Mouse (Mus musculus): ENCODE data around the gene Syne2.
"Not testable (repeated sequence)": the region's sequence is repeated elsewhere in the genome, so short reads cannot be mapped to it uniquely, and the experiment has no call there.

The Syne2 gene

DNA sequence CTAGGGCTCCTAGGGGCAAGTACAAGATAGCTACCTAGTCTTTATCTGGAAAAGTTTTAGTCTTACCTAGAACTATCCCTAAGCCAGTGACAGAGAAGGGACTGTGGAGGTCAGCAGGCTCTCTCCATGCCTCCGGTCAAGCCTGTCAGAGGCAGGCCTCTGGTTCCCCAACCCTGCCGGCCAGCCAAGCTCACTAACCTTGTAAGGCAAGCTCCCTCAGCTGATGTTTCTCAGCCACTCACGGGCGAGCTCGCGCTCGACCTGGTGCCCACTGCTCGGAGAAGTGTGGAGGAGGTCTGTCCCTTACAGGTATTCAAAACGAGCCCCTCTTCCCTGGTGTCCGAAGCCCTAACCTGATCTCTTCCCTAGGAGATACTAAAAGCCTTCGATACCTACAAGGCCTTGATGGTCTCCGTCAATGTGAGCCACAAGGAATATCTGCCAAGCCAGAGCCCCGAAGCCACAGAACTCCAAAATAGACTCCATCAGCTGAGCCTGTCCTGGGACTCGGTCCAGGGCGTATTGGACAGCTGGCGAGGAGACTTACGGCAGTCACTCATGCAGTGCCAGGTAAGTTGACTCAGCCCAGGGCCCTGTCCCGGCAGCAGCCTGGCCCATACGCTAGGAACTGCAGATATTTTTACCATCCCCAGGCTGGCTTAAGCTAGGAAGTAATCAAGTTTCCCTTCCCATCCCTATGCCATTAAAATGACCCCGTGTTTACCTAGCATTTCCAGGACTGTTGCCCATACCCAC is 286.8 kb downstream of the Syne2 start:
- no peak for DNase-seq (ENCODE audit: low spot score)

DNA sequence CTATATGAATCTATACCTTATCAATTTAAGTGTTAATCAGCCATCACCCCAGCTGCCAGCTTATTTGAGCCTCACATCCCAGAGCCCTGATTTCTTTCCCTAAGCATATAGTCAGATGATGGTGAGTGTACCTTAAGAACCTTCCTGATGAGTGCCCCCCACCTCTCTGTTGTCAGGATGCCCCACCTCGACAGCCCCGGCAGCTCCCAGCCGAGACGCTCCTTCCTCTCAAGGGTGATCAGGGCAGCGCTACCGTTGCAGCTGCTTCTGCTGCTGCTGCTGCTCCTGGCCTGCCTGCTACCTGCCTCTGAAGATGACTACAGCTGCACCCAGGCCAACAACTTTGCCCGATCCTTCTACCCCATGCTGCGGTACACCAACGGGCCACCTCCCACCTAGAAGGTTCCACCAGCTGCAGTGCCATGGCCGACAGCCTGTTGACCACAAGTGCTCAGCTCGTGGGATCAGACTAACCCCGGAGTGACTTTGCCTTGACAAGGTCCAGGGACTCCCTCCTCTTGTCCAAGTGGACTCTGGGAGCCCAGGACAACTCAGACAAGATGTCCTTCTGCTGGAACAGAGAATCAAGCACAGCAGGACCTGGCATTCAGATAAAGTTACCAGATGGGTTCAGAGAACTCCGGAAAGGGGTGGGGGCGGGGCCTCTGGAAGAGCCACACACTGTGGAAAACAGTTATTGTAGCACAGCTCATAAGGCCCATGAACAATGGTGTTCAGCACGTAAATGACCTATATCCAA is 291.9 kb downstream of the Syne2 start:
- no peak for DNase-seq (ENCODE audit: low spot score)

DNA sequence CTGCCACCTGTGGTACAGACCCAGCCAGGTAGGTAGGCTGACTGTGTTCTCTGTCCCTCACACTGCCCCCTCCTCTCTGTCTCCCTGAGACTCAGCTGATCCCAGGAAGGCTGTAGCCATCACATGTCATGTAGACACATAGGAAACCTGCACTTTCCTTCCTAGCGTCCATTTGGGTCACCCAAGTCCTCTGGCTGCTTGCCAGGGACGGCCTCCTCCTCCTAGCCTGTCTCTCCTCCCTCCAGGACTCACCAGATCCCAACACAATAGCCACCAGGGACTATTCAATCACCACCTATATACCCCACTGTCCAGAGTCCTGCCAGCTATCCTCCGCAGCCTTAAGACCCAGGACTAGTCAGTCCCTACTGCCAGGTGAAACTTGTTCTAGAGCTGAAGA is 293.1 kb downstream of the Syne2 start:
- no peak for DNase-seq (ENCODE audit: low spot score)

DNA sequence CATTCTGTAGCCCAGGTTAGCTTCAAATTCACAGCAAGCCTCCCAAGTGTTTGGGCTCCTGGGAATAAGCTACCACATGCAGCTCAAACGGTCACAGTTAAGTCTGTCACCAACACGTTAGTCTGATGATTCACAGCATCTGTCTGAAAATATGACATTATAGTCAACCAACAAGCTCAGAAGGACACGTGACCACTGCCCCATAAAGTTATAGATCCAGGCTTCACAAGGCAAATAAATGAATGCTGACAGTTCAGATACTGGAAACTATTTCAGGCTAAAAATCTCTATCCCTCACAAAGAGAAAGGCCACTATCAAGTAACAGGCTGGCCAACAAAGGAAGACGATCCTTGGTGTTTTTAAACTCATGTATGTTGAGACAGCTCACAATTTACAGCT is 298.6 kb downstream of the Syne2 start:
- no peak for DNase-seq (ENCODE audit: low spot score)

DNA sequence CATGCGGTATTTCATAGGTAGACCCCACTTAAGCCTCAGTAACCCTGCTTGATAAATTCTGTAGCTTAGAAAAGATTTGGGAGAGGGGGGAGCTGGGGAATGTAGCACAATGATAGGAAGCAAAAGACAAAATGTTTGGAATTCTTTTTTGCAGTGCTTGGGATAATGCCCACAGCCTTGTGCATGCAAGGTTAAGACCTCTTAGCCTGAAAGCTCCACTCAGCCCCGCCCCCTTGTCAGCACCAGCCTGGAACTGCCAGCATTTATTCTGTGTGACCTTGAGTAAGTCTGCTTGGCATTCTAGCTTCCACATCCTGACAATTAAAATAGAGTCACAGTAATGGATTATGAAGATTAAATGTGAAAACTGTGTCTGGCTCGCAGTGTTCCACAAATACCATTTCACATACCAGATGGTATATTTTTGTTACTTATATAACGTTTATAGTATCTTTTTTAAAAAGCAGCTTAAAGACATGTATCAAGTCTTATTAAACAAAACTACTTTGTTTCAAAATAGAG is 299.8 kb downstream of the Syne2 start:
- peak; percentile 16 for DNase-seq (ENCODE audit: low spot score)

DNA sequence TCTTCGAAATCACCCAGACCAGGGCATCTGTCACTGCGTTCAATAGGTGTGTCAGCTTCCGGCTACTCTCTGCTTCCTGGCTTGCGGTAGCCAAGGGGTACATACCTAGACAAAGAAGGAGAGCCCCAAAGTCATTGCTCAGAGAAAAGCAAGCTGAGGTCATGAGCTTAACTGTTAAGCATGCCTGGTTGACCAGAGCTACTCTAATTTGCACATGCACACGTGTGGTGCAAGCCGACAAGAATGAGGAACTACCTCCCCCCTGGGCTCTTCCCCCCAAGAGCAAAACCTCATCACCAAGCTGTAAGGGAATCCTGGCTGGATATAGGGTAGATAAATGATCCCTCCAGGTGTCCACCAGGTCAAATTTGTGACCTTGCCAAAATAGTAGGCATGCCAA is 305.3 kb downstream of the Syne2 start:
- DNase-seq (ENCODE audit: low spot score): no peak

DNA sequence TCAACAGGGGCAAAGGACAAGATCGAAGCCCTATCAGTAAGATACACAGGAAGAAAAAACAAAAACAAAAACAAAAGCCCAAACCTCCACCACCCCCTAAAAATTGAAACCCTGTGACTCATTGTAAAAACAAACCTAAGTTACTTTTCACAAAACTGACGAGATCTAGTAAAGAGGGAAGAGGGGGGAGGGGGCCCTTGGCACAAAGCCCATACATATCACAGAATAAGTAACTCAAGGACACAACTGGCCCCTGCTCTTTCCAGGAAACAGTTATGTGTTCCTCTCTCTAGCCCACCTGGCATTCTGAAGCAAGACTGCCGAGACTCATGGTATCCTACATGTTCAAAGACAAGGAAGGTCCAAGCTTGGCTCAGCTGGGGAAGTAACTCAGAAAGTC is 310.4 kb downstream of the Syne2 start:
- no peak for DNase-seq (ENCODE audit: low spot score)

DNA sequence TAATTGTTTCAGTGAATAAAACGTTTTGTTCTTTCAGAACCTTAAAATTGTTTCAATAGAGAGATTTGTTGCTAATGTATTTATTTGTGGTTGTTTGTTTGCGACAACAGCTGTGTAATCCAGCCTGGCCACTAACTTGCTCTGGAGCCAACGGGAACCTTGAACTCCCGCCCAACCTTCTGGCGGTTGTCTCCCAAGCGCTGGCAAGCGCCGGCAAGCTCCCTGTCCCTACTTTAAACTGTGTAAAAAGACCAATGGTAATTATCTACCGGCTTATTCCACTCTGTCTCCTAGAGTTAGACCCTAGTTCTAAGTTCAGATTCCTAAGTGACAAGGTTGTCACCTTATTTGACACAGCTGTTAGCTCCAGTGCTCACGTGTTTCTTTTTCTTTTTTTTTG is 310.9 kb downstream of the Syne2 start:
- DNase-seq (ENCODE audit: low spot score): peak; percentile 32

DNA sequence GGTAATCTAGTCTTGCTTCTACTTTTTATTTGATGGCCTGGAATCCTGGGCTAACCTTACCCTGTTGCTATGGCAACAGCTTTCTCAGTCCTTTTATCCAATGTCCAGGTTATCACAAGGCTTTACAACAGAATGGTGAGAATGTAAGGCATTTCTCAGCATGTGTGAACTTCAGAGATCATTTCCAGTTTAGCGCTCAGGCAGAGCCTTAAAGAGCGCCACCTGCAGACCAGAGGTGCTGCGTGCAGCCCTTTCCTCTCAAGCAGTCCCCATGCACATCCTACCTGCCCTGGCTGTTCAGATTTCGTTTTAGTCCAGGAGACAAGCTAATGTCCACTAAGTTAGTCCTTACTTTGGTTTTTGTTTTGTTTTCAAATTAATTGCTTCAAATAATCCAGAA is 312.3 kb downstream of the Syne2 start:
- DNase-seq (ENCODE audit: low spot score): peak; percentile 17

DNA sequence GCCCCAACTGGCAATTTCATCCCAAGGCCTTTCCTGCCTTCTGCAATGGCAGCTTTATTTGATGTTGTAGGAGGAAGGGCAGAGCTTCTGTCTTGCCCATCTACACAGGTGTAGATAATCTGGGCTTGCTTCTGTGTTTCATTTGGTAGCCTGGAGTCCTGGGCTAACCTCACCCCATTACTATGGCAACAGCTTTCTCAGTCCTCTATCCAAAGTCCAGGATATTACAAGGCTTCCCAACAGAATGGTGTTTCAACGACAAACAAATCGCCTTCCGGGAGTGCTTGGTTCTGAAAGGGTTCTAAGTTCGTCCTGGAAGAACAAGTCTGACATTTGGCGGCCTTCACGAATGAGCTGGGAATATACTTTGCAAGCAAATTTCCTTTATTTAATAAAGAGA is 313.0 kb downstream of the Syne2 start:
- DNase-seq (ENCODE audit: low spot score): no peak

DNA sequence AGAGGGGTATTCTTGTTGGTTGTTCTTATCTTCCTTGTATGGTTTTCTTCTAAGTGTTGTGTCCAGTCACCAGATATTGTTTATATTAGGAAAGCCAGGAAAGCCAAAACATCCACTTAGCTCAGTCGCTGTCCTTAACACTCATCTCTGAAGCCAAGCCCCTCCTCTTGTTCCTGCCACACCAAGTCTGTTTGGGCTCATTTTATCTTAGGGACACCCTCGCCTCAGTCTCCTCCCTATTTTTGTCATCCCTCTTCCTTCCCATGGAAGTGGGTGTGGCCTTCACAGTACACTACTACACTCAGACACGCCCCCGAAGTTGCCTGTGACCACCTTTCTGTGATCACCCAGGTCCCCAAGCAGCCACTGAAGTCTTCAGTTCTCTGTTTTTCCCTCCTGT is 314.7 kb downstream of the Syne2 start:
- DNase-seq (ENCODE audit: low spot score): peak; percentile 51

DNA sequence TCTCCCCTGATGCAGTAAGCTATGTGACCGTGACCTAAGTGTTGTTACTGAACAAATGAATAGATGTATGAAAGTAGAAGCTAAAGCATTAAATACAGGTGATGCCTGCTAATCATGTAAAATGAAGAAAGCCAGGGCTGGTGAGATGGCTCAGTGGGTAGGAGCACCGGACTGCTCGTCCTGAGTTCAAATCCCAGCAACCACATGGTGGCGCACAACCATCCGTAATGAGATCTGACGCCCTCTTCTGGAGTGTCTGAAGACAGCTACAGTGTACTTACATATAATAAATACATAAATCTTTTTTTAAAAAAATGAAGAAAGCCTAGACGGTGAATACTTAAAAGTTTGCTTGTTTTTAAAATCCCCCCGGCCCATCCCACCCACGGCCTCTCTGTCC is 315.1 kb downstream of the Syne2 start:
- not testable (repeated sequence) for DNase-seq (ENCODE audit: low spot score)

DNA sequence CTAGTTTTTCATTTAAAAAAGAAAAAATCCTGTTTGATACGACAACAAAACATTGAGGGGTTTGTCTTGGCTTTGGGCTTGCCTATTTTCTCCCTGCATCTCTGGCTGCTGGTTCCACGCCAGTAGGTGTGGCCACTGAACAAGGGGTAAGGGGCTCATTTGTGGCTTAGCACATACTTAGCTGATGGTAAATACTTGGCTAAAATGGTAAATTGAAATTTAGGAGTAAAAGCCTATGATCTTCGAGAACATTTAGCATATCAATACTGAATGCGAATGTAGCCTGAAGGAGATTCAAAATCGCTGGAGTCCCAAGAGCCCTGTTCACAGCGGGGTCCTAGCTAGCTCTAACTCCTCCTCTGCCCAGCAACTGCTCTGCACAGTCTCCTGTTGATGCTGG is 318.8 kb downstream of the Syne2 start:
- no peak for DNase-seq (ENCODE audit: low spot score)

DNA sequence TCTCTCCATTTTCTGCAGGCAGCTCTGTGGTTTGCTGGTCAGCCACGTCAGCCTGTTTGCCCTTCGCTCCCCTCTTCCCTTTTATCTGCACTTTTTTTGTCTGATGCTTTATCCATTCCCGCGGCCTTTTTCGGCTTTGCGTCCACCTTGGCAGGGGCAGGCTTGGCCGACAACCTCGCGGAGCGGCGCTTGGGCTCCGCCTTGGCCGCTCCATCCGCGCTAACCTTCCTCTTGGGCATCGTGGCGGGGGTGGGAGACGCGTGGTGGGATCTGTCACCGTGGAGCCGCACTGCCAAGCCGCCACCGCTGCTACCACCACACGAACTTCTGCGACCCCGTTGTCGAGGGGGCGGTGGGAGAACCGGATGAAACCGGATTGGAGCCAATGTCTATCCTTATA is 334.5 kb downstream of the Syne2 start:
- not testable (repeated sequence) for DNase-seq (ENCODE audit: low spot score)
